Mouse (Mus musculus): ENCODE results near the gene Kcp.

GRCm38 (mm10) chr6:29428171-29428570, 79.6 kb downstream of the Kcp start:
- TF ChIP-seq GATA1 (IDR thresholded peaks at IDR 0.05; ENCODE audit: borderline replicate concordance, low read length) (no peak), FLI1 (IDR thresholded peaks at IDR 0.05; ENCODE audit: low read length) (no peak)
